Mouse (Mus musculus) neural tube, embryonic 14.5 days (tissue): ENCODE results near the gene Stard9. TPM values are rescaled to one million over a fixed set of nuclear protein-coding genes. Genes with fewer than 3 reads are reported as not detected.

Source experiments
- ATAC-seq: fragments of 200-750 bp; cut with Nextera tagmentation; 2 replicates; pipeline ENCODE4 v1.8.0; 2017; ENCODE audit warnings: low read depth, mild to moderate bottlenecking, moderate TSS enrichment, moderate library complexity
- H3K27ac ChIP-seq: fragments of 300-500 bp; sonication (generic); 2 replicates; pipeline ENCODE4 v1.5.1; 2014; ENCODE audit warnings: low read depth, mild to moderate bottlenecking, control low read depth, low read length, moderate library complexity, mixed read lengths
- H3K27me3 ChIP-seq: fragments of 300-500 bp; sonication (generic); 2 replicates; pipeline ENCODE4 v1.6.1; 2014; ENCODE audit warnings: low read length; ENCODE audit not compliant: control insufficient read depth, insufficient read depth
- H3K36me3 ChIP-seq: fragments of 300-500 bp; sonication (generic); 2 replicates; pipeline ENCODE4 v1.6.1; 2014; ENCODE audit warnings: low read length, mixed read lengths; ENCODE audit not compliant: control insufficient read depth, insufficient read depth
- H3K4me1 ChIP-seq: fragments of 300-500 bp; sonication (generic); 2 replicates; pipeline ENCODE4 v1.6.1; 2014; ENCODE audit warnings: low read length; ENCODE audit not compliant: control insufficient read depth, insufficient read depth
- H3K4me2 ChIP-seq: fragments of 300-500 bp; sonication (generic); 2 replicates; pipeline ENCODE4 v1.6.1; 2014; ENCODE audit warnings: mild to moderate bottlenecking, low read depth, low read length, control low read depth
- H3K4me3 ChIP-seq: fragments of 300-500 bp; sonication (generic); 2 replicates; pipeline ENCODE4 v1.5.1; 2014; ENCODE audit warnings: low read depth, low read length, control low read depth, mixed read lengths
- H3K9ac ChIP-seq: fragments of 300-500 bp; sonication (generic); replicated peaks from 2 replicates; pipeline ENCODE4 v1.6.1; 2014; ENCODE audit warnings: low read depth, mild to moderate bottlenecking, control low read depth, low read length, mixed read lengths
- H3K9me3 ChIP-seq: fragments of 300-500 bp; sonication (generic); 2 replicates; pipeline ENCODE4 v1.6.1; 2016; ENCODE audit warnings: low read length; ENCODE audit not compliant: control insufficient read depth
- WGBS: fragments of 180-500 bp; shearing (Covaris S2); extraction: QIAGEN DNeasy Blood & Tissue Kit; methylation state at CpG from one replicate; pipeline ENCODE4 v1.1.7; 2014; 5-methylcytosine and 5-hydroxymethylcytosine counted together
- polyA plus RNA-seq: library from polyadenylated mRNA; unstranded; fragments of >200 nt; fragmentation: Nextera tagmentation; extraction: Ambion mirVana; gene quantifications from 2 replicates; pipeline ENCODE4 v1.2.1, GENCODE M21; 2014

The Stard9 gene
- polyA plus RNA-seq, 1 experiment from 2014 or later, result 7.9 TPM

- Histone ChIP-seq H3K27me3 (no peaks in the 10 kb centered on the region), H3K9ac (no peak overlapping the region), H3K4me1 (no peaks in the 10 kb centered on the region), H3K4me3 (no peak overlapping the region), H3K4me2 (no peak overlapping the region), H3K36me3 (no peaks in the 10 kb centered on the region), H3K9me3 (no peaks in the 10 kb centered on the region), H3K27ac (no peak overlapping the region)
- 78% methylated on average over 4 of the region's 4 CpGs for WGBS
- ATAC-seq, result no peak
Measured at GRCm38 (mm10) chr2:120646777-120647176, 17.9 kb downstream of the Stard9 start.

GRCm38 (mm10) chr2:120652256-120652924 lies 23.5 kb downstream of the Stard9 start:
- ATAC-seq, result no peak
- 78% methylated on average over 7 of the region's 7 CpGs for WGBS
- H3K27ac ChIP-seq, result no peak overlapping the region

DNA sequence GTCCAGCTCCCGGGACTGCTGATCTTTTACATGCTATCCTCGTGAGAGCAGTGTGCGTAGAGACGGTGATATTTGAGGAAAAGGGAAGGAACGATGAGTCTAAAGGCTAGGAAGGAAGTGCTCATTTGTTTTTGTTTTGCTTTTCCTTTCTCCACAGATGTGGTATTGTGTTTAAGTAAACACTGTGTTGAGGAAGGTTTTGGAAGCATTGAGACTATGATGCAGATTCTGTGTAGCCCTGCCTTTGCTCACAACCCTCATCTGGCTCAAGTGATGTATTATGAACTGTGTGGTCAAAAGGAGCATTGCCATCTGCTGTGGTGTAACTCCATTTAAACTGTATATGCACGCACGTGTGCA lies 24.0 kb downstream of the Stard9 start:
- no peak overlapping the region for H3K4me3 ChIP-seq
- H3K27ac ChIP-seq, result no peak overlapping the region
- H3K36me3 ChIP-seq, result no peaks in the 10 kb centered on the region
- H3K27me3 ChIP-seq, result no peaks in the 10 kb centered on the region
- no peak for ATAC-seq
- no peaks in the 10 kb centered on the region for H3K9me3 ChIP-seq
- no peaks in the 10 kb centered on the region for H3K4me1 ChIP-seq
- H3K4me2 ChIP-seq, result no peak overlapping the region
- 86% methylated on average over 7 of the region's 7 CpGs for WGBS
- H3K9ac ChIP-seq, result no peak overlapping the region

More at GRCm38 (mm10) chr2:120652256-120652924, 23.5 kb downstream of the Stard9 start:
- Histone ChIP-seq H3K4me3 (no peak overlapping the region), H3K4me1 (no peaks in the 10 kb centered on the region), H3K4me2 (no peak overlapping the region), H3K9ac (no peak overlapping the region), H3K36me3 (no peaks in the 10 kb centered on the region), H3K27me3 (no peaks in the 10 kb centered on the region), H3K9me3 (no peaks in the 10 kb centered on the region)

- Histone ChIP-seq H3K4me3 (no peak overlapping the region), H3K9ac (no peak overlapping the region), H3K4me1 (no peaks in the 10 kb centered on the region), H3K27me3 (no peaks in the 10 kb centered on the region), H3K36me3 (no peaks in the 10 kb centered on the region), H3K27ac (no peak overlapping the region), H3K4me2 (no peak overlapping the region), H3K9me3 (no peaks in the 10 kb centered on the region)
- 91% methylated on average over 2 of the region's 2 CpGs for WGBS
- ATAC-seq, result no peak
Measured at GRCm38 (mm10) chr2:120654693-120655092, 25.8 kb downstream of the Stard9 start.

- no peaks in the 10 kb centered on the region for H3K36me3 ChIP-seq
- no peak overlapping the region for H3K4me3 ChIP-seq
- H3K4me2 ChIP-seq, result no peak overlapping the region
- H3K9me3 ChIP-seq, result no peaks in the 10 kb centered on the region
- H3K9ac ChIP-seq, result no peak overlapping the region
- 92% methylated on average over 5 of the region's 5 CpGs for whole genome bisulfite sequencing
- H3K27me3 ChIP-seq, result no peaks in the 10 kb centered on the region
- no peaks in the 10 kb centered on the region for H3K4me1 ChIP-seq
- no peak for ATAC-seq
- H3K27ac ChIP-seq, result no peak overlapping the region
Measured at GRCm38 (mm10) chr2:120655905-120656304, 27.0 kb downstream of the Stard9 start.

- Histone ChIP-seq H3K9ac (no peak overlapping the region), H3K27me3 (no peaks in the 10 kb centered on the region), H3K36me3 (no peaks in the 10 kb centered on the region), H3K27ac (no peak overlapping the region), H3K4me2 (no peak overlapping the region), H3K9me3 (no peaks in the 10 kb centered on the region), H3K4me1 (no peaks in the 10 kb centered on the region), H3K4me3 (no peak overlapping the region)
- WGBS, result 100% methylated on average over 2 of the region's 2 CpGs
- no peak for ATAC-seq
Measured at GRCm38 (mm10) chr2:120656711-120657110, 27.8 kb downstream of the Stard9 start.

GRCm38 (mm10) chr2:120658486-120658885 lies 29.6 kb downstream of the Stard9 start:
- 67% methylated on average over 5 of the region's 5 CpGs for WGBS
- ATAC-seq, result no peak

GRCm38 (mm10) chr2:120659318-120659717 lies 30.4 kb downstream of the Stard9 start:
- ATAC-seq, result no peak

More at GRCm38 (mm10) chr2:120658486-120658885, 29.6 kb downstream of the Stard9 start:
- no peaks in the 10 kb centered on the region for H3K36me3 ChIP-seq
- no peaks in the 10 kb centered on the region for H3K4me1 ChIP-seq
- no peak overlapping the region for H3K4me2 ChIP-seq
- H3K9me3 ChIP-seq, result no peaks in the 10 kb centered on the region
- H3K9ac ChIP-seq, result no peak overlapping the region
- H3K4me3 ChIP-seq, result no peak overlapping the region
- no peak overlapping the region for H3K27ac ChIP-seq
- H3K27me3 ChIP-seq, result no peaks in the 10 kb centered on the region

DNA sequence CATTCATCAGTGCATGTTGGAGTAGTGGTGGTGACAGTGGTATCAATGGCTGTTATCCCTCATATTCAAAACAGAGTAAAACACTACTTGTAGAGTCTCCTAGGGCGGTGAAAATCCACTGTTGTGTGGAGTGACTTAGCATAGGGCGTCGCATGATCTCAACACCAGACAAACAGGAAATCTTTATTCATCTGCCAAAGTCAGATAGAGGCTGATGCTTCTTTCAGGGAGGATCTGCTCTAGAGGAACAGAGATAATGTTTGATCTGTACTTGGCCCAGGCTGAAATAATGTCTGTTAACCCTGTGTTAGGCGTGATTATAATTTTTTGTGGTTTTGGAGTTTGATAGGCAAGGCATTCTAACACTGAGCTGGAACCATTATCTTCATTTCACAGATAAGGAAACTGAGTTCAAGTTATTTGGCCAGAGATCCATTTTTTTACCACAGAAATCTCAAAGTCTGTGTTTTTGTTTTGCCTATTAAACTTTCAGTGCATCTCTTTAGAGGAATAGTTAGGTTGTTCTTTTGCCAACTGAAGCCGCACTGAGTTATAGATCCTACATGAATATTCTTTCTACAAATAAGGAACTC lies 31.7 kb downstream of the Stard9 start:
- Histone ChIP-seq H3K4me2 (no peak overlapping the region), H3K36me3 (no peaks in the 10 kb centered on the region), H3K9ac (no peak overlapping the region), H3K27me3 (no peaks in the 10 kb centered on the region), H3K4me3 (no peak overlapping the region), H3K4me1 (no peaks in the 10 kb centered on the region), H3K9me3 (no peaks in the 10 kb centered on the region), H3K27ac (no peak overlapping the region)
- WGBS, result 92% methylated on average over 5 of the region's 5 CpGs
- ATAC-seq, result no peak

More at GRCm38 (mm10) chr2:120659318-120659717, 30.4 kb downstream of the Stard9 start:
- H3K9ac ChIP-seq, result no peak overlapping the region
- no peak overlapping the region for H3K4me3 ChIP-seq
- no peaks in the 10 kb centered on the region for H3K36me3 ChIP-seq
- no peak overlapping the region for H3K27ac ChIP-seq
- H3K4me1 ChIP-seq, result no peaks in the 10 kb centered on the region
- H3K4me2 ChIP-seq, result no peak overlapping the region
- H3K9me3 ChIP-seq, result no peaks in the 10 kb centered on the region
- no peaks in the 10 kb centered on the region for H3K27me3 ChIP-seq
